Mouse (Mus musculus) embryonic facial prominence, embryonic 15.5 days (tissue): ENCODE measurements around the gene Olfr303. TPM values are rescaled to one million over a fixed set of nuclear protein-coding genes. Genes with fewer than 3 reads are reported as not detected.
"Not testable (repeated sequence)": the region's sequence is repeated elsewhere in the genome, so short reads cannot be mapped to it uniquely, and the experiment has no call there.

Source experiments
- ATAC-seq: fragments of 200-750 bp; cut with Nextera tagmentation; 2 replicates; pipeline ENCODE4 v1.8.0; 2017; ENCODE audit warnings: low read depth, moderate TSS enrichment; ENCODE audit not compliant: insufficient number of reproducible peaks, low FRiP score, low TSS enrichment
- H3K27ac ChIP-seq: fragments of 300-500 bp; sonication (generic); replicated peaks from 2 replicates; pipeline ENCODE4 v1.5.1; 2015; ENCODE audit warnings: mild to moderate bottlenecking, inconsistent platforms
- H3K27me3 ChIP-seq: fragments of 300-500 bp; sonication (generic); 2 replicates; pipeline ENCODE4 v1.6.1; 2015; ENCODE audit warnings: inconsistent platforms
- H3K36me3 ChIP-seq: fragments of 300-500 bp; sonication (generic); 2 replicates; pipeline ENCODE4 v1.6.1; 2015; ENCODE audit warnings: mild to moderate bottlenecking, inconsistent platforms
- H3K4me1 ChIP-seq: fragments of 300-500 bp; sonication (generic); 2 replicates; pipeline ENCODE4 v1.6.1; 2015; ENCODE audit warnings: inconsistent platforms
- H3K4me2 ChIP-seq: fragments of 300-500 bp; sonication (generic); replicated peaks from 2 replicates; pipeline ENCODE4 v1.6.1; 2015; ENCODE audit warnings: mild to moderate bottlenecking, inconsistent platforms
- H3K4me3 ChIP-seq: fragments of 300-500 bp; sonication (generic); replicated peaks from 2 replicates; pipeline ENCODE4 v1.5.1; 2015; ENCODE audit warnings: mild to moderate bottlenecking, inconsistent platforms
- H3K9ac ChIP-seq: fragments of 300-500 bp; sonication (generic); 2 replicates; pipeline ENCODE4 v1.6.1; 2015; ENCODE audit warnings: inconsistent platforms
- H3K9me3 ChIP-seq: fragments of 300-500 bp; sonication (generic); replicated peaks from 2 replicates; pipeline ENCODE4 v1.6.1; 2016; ENCODE audit warnings: inconsistent platforms
- WGBS: fragments of 180-500 bp; shearing (Covaris S2); methylation state at CpG from one replicate; pipeline ENCODE4 v1.1.7; 2015; 5-methylcytosine and 5-hydroxymethylcytosine counted together
- polyA plus RNA-seq: library from polyadenylated mRNA; unstranded; fragments of >200 nt; fragmentation: Nextera tagmentation; extraction: Ambion mirVana; gene quantifications from 2 replicates; pipeline ENCODE4 v1.2.1, GENCODE M21; 2015

Gene Olfr303
- not detected in 2 replicates for polyA plus RNA-seq

DNA sequence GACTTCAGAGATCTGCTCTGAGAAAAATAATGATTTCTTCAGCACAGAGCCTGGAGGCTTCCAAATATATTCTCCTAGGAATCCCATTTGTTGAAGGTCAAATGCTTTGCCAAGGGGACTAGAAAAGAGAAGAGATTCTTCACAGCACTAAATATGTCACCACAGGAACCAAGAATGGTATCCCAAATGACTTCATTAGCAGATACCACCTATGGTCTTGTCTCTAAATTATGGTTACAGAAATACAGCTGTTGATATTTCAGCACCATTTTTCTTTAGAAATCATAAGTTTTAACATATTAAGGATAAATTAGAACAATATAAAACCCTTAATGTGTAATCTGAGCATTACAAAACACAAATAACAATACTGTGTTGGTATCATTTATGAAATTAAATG, at the start of gene Olfr303:
Olfr303 (minus strand) TSS at position 101 of the 400 bp plus-strand sequence.
- H3K9ac ChIP-seq, result no peak within 1 kb of the TSS
- no peak within 1 kb of the TSS for H3K27ac ChIP-seq
- H3K36me3 ChIP-seq, result no peaks in the 10 kb centered on the region
- no peak within 1 kb of the TSS for H3K4me3 ChIP-seq
- ATAC-seq, result no peak
- no peaks in the 10 kb centered on the region for H3K4me1 ChIP-seq
- no peak within 1 kb of the TSS for H3K4me2 ChIP-seq
- no peaks in the 10 kb centered on the region for H3K9me3 ChIP-seq
- no peaks in the 10 kb centered on the region for H3K27me3 ChIP-seq

DNA sequence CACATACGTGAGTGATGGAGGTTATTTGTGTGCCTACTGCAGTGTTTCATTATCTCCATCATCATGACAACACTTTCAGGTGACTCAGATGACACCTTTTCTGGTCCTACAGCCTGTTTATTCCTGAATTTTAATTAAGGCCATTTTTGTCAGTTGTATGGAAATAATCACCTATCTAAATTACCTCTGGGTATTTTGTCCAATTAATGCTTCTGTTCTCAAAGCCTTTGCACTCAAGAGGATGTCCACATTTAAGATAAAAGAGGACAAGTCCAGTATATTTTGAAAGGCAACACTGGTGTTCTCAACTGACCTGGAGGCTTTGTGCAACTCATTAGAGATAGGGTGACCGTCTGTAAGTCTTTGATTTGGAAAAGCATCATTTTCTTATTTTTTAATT, 6.0 kb upstream of the Olfr303 start, which contains the start of gene Olfr301:
Olfr301 (plus strand) TSS at position 301 of the 400 bp plus-strand sequence.
- 81% methylated on average over 2 of the region's 2 CpGs for WGBS

DNA sequence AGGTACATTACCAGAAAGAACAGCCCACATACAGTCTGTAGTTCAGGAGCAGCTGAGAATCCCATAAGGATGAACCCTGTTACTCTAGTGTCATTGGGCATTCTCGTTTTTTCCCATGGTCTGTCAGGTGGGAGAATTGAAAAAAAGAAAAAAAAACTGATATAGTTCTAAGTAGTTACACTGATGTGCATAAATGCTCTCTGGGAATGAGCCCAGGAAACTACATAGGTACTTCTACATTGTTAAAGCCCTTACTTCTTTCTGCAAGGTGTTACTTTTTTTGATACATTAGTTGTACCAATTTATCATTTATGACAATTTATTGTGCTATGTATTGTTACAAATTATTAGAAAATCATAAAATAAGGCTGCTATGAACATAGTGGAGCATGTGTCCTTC, 11.0 kb downstream of the Olfr303 start, which contains the start of gene Olfr304:
Olfr304 (minus strand) TSS at position 101 of the 400 bp plus-strand sequence.
- H3K4me2 ChIP-seq, result no peak within 1 kb of the TSS
- WGBS, result 59% methylated on average over 1 of the region's 1 CpGs
- no peaks in the 10 kb centered on the region for H3K4me1 ChIP-seq
- no peaks in the 10 kb centered on the region for H3K27me3 ChIP-seq
- H3K4me3 ChIP-seq, result no peak within 1 kb of the TSS
- no peaks in the 10 kb centered on the region for H3K36me3 ChIP-seq
- H3K27ac ChIP-seq, result no peak within 1 kb of the TSS
- H3K9ac ChIP-seq, result no peak within 1 kb of the TSS
- no peak for ATAC-seq
- H3K9me3 ChIP-seq, result no peaks in the 10 kb centered on the region

More for the DNA sequence above, 6.0 kb upstream of the Olfr303 start, which contains the start of gene Olfr301:
- Histone ChIP-seq H3K4me3 (no peak within 1 kb of the TSS), H3K9ac (no peak within 1 kb of the TSS), H3K27ac (no peak within 1 kb of the TSS), H3K9me3 (no peaks in the 10 kb centered on the region), H3K36me3 (no peaks in the 10 kb centered on the region), H3K4me1 (no peaks in the 10 kb centered on the region), H3K4me2 (no peak within 1 kb of the TSS), H3K27me3 (no peaks in the 10 kb centered on the region)
- ATAC-seq, result no peak

DNA sequence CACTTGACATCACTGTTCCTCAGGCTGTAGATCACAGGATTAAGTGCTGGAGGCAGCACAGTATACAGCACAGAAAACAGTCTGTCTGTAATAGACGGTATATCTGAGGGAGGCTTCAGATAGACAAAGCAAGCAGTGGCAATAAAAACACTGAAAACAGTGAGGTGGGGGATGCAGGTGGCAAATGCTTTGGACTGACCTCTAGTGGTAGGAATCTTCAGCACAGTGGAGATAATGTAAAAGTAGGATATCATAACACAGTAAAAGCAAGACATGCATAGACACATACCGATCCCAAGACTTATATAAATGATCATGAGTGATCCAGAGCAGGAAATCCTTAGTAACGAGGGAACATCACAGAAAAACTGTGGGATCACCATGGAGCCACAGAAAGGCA, 11.8 kb downstream of the Olfr303 start:
- 63% methylated on average over 3 of the region's 3 CpGs for WGBS
- no peak overlapping the region for H3K27ac ChIP-seq

DNA sequence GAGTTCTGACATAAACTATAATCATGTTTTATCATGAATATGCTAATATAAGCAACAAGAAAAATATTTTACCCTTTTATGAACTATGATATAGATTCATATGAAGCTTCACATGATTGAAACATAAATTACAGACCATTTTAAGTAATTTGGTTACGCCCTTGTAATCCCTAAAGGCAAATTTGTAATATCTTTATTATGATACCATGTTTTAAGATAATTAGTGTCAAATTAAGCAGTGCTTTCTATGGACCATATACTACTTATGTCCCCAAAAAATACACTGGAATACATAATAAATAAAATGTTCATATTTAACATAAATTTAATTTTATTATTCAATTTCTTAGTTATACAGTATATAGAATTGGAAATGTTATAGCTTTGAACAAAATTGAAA, 30.8 kb downstream of the Olfr303 start, which contains the start of gene Olfr305:
Olfr305 (minus strand) TSS at position 101 of the 400 bp plus-strand sequence.
- H3K9me3 ChIP-seq, result no peaks in the 10 kb centered on the region
- no peak within 1 kb of the TSS for H3K4me3 ChIP-seq
- no peaks in the 10 kb centered on the region for H3K4me1 ChIP-seq
- H3K4me2 ChIP-seq, result no peak within 1 kb of the TSS
- WGBS, result 86% methylated on average over 1 of the region's 1 CpGs
- H3K36me3 ChIP-seq, result no peaks in the 10 kb centered on the region
- H3K27me3 ChIP-seq, result no peaks in the 10 kb centered on the region
- no peak within 1 kb of the TSS for H3K9ac ChIP-seq
- no peak within 1 kb of the TSS for H3K27ac ChIP-seq
- ATAC-seq, result no peak

More for the DNA sequence above, 11.8 kb downstream of the Olfr303 start:
- H3K4me2 ChIP-seq, result no peak overlapping the region
- no peak for ATAC-seq
- H3K36me3 ChIP-seq, result no peaks in the 10 kb centered on the region
- H3K9me3 ChIP-seq, result no peaks in the 10 kb centered on the region
- no peaks in the 10 kb centered on the region for H3K27me3 ChIP-seq
- no peaks in the 10 kb centered on the region for H3K4me1 ChIP-seq
- no peak overlapping the region for H3K4me3 ChIP-seq
- H3K9ac ChIP-seq, result no peak overlapping the region

DNA sequence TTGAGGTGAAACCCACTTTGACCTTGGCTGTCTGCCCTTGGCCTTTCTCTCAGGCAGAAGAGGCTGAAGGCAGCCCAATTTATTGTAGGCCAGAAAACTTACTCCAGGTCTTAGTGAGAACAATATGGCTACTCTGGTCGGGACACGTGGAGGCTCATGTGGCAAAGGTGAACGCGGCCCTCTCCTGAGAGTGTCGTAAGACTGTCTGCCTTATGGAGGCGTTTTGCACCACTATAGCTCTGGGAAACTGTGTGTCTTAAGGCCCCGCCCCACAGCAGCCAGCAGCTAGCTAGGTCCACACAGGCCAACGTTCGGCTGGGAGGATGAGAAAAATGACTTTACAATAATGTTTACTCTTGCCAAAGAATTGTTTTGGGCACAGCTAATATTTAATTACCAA, 51.3 kb downstream of the Olfr303 start:
- not testable (repeated sequence) for H3K4me1 ChIP-seq, H3K9ac ChIP-seq, H3K27ac ChIP-seq, H3K4me3 ChIP-seq, H3K27me3 ChIP-seq, ATAC-seq, H3K4me2 ChIP-seq, H3K36me3 ChIP-seq, H3K9me3 ChIP-seq
- 86% methylated on average over 9 of the region's 9 CpGs for WGBS

DNA sequence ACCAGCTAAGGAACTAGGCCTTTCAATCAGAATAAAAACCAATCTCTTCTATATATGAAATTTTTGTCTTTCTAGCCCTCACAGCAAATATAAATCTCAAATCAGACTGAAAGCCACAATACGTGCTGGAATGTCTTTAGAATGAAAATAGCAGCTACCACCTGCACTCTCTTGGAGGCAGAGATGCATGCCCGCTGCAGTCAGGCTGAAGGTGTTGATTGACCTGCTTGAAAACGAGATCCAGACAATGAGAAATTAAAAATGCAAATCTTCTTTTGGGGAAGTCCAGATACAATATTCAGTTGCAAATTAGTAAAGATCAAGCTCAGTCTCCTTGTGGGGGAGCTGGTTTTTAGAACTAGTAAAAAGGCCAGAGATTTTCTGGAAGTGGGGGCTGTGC, 53.3 kb downstream of the Olfr303 start:
- Histone ChIP-seq H3K4me3 (no peak overlapping the region), H3K27ac (no peak overlapping the region), H3K4me1 (no peaks in the 10 kb centered on the region), H3K27me3 (no peaks in the 10 kb centered on the region), H3K9ac (no peak overlapping the region), H3K36me3 (no peaks in the 10 kb centered on the region), H3K4me2 (no peak overlapping the region), H3K9me3 (no peaks in the 10 kb centered on the region)
- 61% methylated on average over 3 of the region's 3 CpGs for whole genome bisulfite sequencing
- no peak for ATAC-seq

DNA sequence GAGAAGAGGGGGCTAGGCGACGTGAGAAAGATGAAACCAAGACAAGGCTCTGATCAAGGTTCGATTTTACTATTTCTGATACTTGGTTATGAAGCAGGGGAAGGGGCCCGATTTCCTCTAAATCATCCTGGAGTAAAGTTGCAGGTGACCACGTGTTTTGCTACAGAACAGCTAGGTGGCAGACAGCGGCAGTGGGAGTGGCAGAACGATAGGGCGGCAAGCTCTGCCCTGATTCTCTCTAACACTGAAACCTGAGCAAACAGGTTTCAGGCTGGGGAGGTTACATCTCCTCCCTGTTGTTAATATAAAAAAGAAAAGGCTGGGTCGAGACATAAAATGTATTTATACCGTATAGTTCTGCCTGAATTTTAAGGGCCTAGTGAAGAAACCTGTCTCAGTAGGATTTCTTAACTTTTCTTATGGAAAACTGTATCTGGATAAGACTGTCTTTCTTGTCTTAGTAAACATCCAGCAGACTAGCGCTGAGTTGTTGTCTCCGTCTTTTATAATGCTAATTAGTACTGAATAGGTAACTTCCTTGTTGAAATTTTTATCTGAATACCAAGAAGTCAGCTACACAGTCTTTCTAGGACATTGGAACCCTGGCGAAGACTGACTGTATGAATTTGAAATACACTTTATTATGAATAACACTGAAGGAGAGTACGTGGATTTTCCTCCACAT, 54.6 kb downstream of the Olfr303 start:
- Histone ChIP-seq H3K9me3 (no peaks in the 10 kb centered on the region), H3K9ac (no peak overlapping the region), H3K36me3 (no peaks in the 10 kb centered on the region), H3K27me3 (no peaks in the 10 kb centered on the region), H3K4me3 (no peak overlapping the region), H3K4me1 (no peaks in the 10 kb centered on the region), H3K27ac (no peak overlapping the region), H3K4me2 (no peak overlapping the region)
- WGBS, result 69% methylated on average over 14 of the region's 14 CpGs
- ATAC-seq, result no peak

Other genes starting within 250 kb of the Olfr303 start
- gene Vmn2r75, start 226.0 kb downstream of the Olfr303 start, polyA plus RNA-seq, result not detected in 2 replicates
- not detected in 2 replicates for gene Vmn2r76, start 151.5 kb downstream of the Olfr303 start, polyA plus RNA-seq
- 0.12 TPM in 1 of 2 replicates, not detected in the other for gene Olfr310, start 120.6 kb downstream of the Olfr303 start, polyA plus RNA-seq
- 0.08 and 0.17 TPM in 2 replicates for gene Olfr309, start 84.1 kb downstream of the Olfr303 start, polyA plus RNA-seq
- gene Olfr308, start 72.2 kb downstream of the Olfr303 start, polyA plus RNA-seq, result not detected in 2 replicates
- gene Olfr307, start 60.2 kb downstream of the Olfr303 start, polyA plus RNA-seq, result not detected in 2 replicates
- not detected in 2 replicates for gene Olfr305, start 30.9 kb downstream of the Olfr303 start, polyA plus RNA-seq
- gene Olfr304, start 11.1 kb downstream of the Olfr303 start, polyA plus RNA-seq, result not detected in 2 replicates
- gene Olfr301, start 6.1 kb upstream of the Olfr303 start, polyA plus RNA-seq, result 0.08 and 0.13 TPM in 2 replicates
- 0.19 TPM in 1 of 2 replicates, not detected in the other for gene Olfr299, start 62.1 kb upstream of the Olfr303 start, polyA plus RNA-seq
- 0.43 TPM in 1 of 2 replicates, not detected in the other for gene Olfr298, start 94.7 kb upstream of the Olfr303 start, polyA plus RNA-seq
- not detected in 2 replicates for gene Olfr297, start 122.2 kb upstream of the Olfr303 start, polyA plus RNA-seq
- 0.07 TPM in 2 replicates for gene Olfr295, start 186.1 kb upstream of the Olfr303 start, polyA plus RNA-seq
- gene Olfr294, start 218.9 kb upstream of the Olfr303 start, polyA plus RNA-seq, result not detected in 2 replicates